9 mouse cellular contexts compared by ENCODE assay signal in genomic region chr7:19170142-19170541, GRCm38 (mm10). TPM values are rescaled to one million over a fixed set of nuclear protein-coding genes. Genes with fewer than 3 reads are reported as not detected.
DNase-seq lines count a peak whose midpoint lies in the region; ATAC-seq and TF ChIP-seq lines count a peak whose summit lies in the region.
"Had no signal": no experiment of that assay in that cellular context is flagged by ENCODE, and none has a peak within 500 bp of the region (broad histone marks: within the 10 kb centered on the region; RNA-seq: fewer than 3 reads in every experiment).

No protein-coding gene starts in this region.

- peaks cover 3% of the 10 kb centered on the region for H3K4me1 ChIP-seq in hindbrain, embryonic 11.5 days (replicated peaks; ENCODE audit: control insufficient read depth, insufficient read depth, low read length)

- no peaks in the 10 kb centered on the region for H3K36me3 ChIP-seq in hindbrain, embryonic 11.5 days (ENCODE audit: control insufficient read depth, insufficient read depth, low read length)

- no peak for TF ChIP-seq CTCF in left cerebral cortex, adult 2 months (IDR thresholded peaks at IDR 0.05)

- intact Hi-C loops in left cerebral cortex, adult 2 months (cut with DNase I), result no loop called here
- intact Hi-C loops in left cerebral cortex, postnatal 4 days (cut with DNase I), result no loop called here

- peak overlapping the region; percentile 54 for H3K27ac ChIP-seq in left cerebral cortex, adult 2 months
- no peak overlapping the region for H3K27ac ChIP-seq in hindbrain, embryonic 11.5 days (ENCODE audit: low read depth, low read length)

- no peak for ATAC-seq in hindbrain, embryonic 11.5 days (ENCODE audit: low FRiP score)
- no peak for ATAC-seq in CD4-positive, CD25-positive, alpha-beta regulatory T cell, adult 4 months

- DNase-seq in left cerebral cortex, adult 2 months (ENCODE audit: extremely low spot score in 1 of 2, low spot score in 2 of 2), result no peak
- DNase-seq in left cerebral cortex, postnatal 4 days, result no peak
- DNase-seq in frontal cortex, postnatal 10 days (ENCODE audit: low spot score in 2 of 2), result peak; percentile 69 to 70
- DNase-seq in hindbrain, embryonic 11.5 days (ENCODE audit: low spot score), result no peak
- DNase-seq in right cerebral cortex, adult 18-20 months, result peak; percentile 74
- DNase-seq in urinary bladder, postnatal 36 days (ENCODE audit: low spot score in 2 of 2), result no peak
- DNase-seq in gastrocnemius, postnatal 4 days (ENCODE audit: low spot score in 2 of 2), result no peak

- H3K27me3 ChIP-seq in hindbrain, embryonic 11.5 days (ENCODE audit: control insufficient read depth, insufficient read depth, low read length), result peaks cover 2% of the 10 kb centered on the region

- H3K9me3 ChIP-seq in hindbrain, embryonic 11.5 days (ENCODE audit: control insufficient read depth, low read length), result no peaks in the 10 kb centered on the region

- H3K9ac ChIP-seq in hindbrain, embryonic 11.5 days (ENCODE audit: low read depth, low read length), result peak overlapping the region; percentile 7; the same call in 1 of the 2 replicates

- no peak overlapping the region for H3K4me2 ChIP-seq in hindbrain, embryonic 11.5 days (replicated peaks; ENCODE audit: low read depth, low read length)

- WGBS in hindbrain, embryonic 11.5 days, result 75% methylated on average over 8 of the region's 8 CpGs

- no peak overlapping the region for H3K4me3 ChIP-seq in left cerebral cortex, adult 2 months
- H3K4me3 ChIP-seq in hindbrain, embryonic 11.5 days (ENCODE audit: low read depth, low read length), result no peak overlapping the region

RNA-seq across cellular contexts. Expression of gene Gipr, which starts 4.2 kb away (rescaled TPM):
- total RNA-seq in left cerebral cortex, adult 2 months (2021), result 1 to 10 TPM; 1.8 to 1.9 TPM
- 10 to 100 TPM; 22.7 to 25.8 TPM for total RNA-seq in left cerebral cortex, postnatal 4 days (2021)
- 0.89 and 1.7 TPM in 2 replicates for polyA plus RNA-seq in hindbrain, embryonic 11.5 days (2014; fragmentation: Nextera tagmentation; extraction: Ambion mirVana)
- polyA plus RNA-seq in CD4-positive, CD25-positive, alpha-beta regulatory T cell, adult 4 months (2017; shearing (Covaris generic)), result not detected
- total RNA-seq in gastrocnemius, postnatal 4 days (2021), result under 1 TPM; 0.13 to 0.15 TPM
- total RNA-seq: liver, adult 2 months had no signal
- polyA plus RNA-seq: liver, adult 2 months had no signal

RNA-seq across cellular contexts. Expression of gene Eml2, which starts 6.1 kb away (rescaled TPM):
- 100 to 1,000 TPM; 131 to 138 TPM for total RNA-seq in left cerebral cortex, adult 2 months (2021)
- total RNA-seq in left cerebral cortex, postnatal 4 days (2021), result 100 to 1,000 TPM; 102 to 106 TPM
- polyA plus RNA-seq in hindbrain, embryonic 11.5 days (2014; fragmentation: Nextera tagmentation; extraction: Ambion mirVana), result 1.4 and 2.0 TPM in 2 replicates
- 10 to 100 TPM in 1 of 2 experiments, 1 to 10 TPM in 1; 10.0 to 30.1 TPM for polyA plus RNA-seq in CD4-positive, CD25-positive, alpha-beta regulatory T cell, adult 4 months (2017; shearing (Covaris generic))
- 10 to 100 TPM; 17.0 to 18.1 TPM for total RNA-seq in gastrocnemius, postnatal 4 days (2021)

RNA-seq across cellular contexts. Expression of gene Snrpd2, which starts 20.6 kb away (rescaled TPM):
- 10 to 100 TPM; 69.8 to 73.3 TPM for total RNA-seq in left cerebral cortex, adult 2 months (2021)
- total RNA-seq in left cerebral cortex, postnatal 4 days (2021), result 100 to 1,000 TPM; 126 to 130 TPM
- polyA plus RNA-seq in hindbrain, embryonic 11.5 days (2014; fragmentation: Nextera tagmentation; extraction: Ambion mirVana), result 143 and 149 TPM in 2 replicates
- polyA plus RNA-seq in CD4-positive, CD25-positive, alpha-beta regulatory T cell, adult 4 months (2017; shearing (Covaris generic)), result 10 to 100 TPM; 63.0 to 77.3 TPM
- total RNA-seq in gastrocnemius, postnatal 4 days (2021), result 100 to 1,000 TPM in 1 of 2 experiments, 10 to 100 TPM in 1; 85.4 to 103 TPM

RNA-seq across cellular contexts. Expression of gene Qpctl, which starts 21.1 kb away (rescaled TPM):
- total RNA-seq in left cerebral cortex, adult 2 months (2021), result 10 to 100 TPM; 14.8 to 16.3 TPM
- 10 to 100 TPM; 17.6 to 19.9 TPM for total RNA-seq in left cerebral cortex, postnatal 4 days (2021)
- 11.7 and 12.0 TPM in 2 replicates for polyA plus RNA-seq in hindbrain, embryonic 11.5 days (2014; fragmentation: Nextera tagmentation; extraction: Ambion mirVana)
- polyA plus RNA-seq in CD4-positive, CD25-positive, alpha-beta regulatory T cell, adult 4 months (2017; shearing (Covaris generic)), result 10 to 100 TPM in 1 of 2 experiments, 1 to 10 TPM in 1; 9.1 to 17.8 TPM
- 1 to 10 TPM; 7.7 to 8.8 TPM for total RNA-seq in gastrocnemius, postnatal 4 days (2021)

RNA-seq across cellular contexts. Expression of gene Gpr4, which starts 42.2 kb away (rescaled TPM):
- total RNA-seq in left cerebral cortex, adult 2 months (2021), result 1 to 10 TPM; 2.4 to 3.8 TPM
- total RNA-seq in left cerebral cortex, postnatal 4 days (2021), result 1 to 10 TPM; 3.5 to 4.3 TPM
- 1.6 and 2.6 TPM in 2 replicates for polyA plus RNA-seq in hindbrain, embryonic 11.5 days (2014; fragmentation: Nextera tagmentation; extraction: Ambion mirVana)
- polyA plus RNA-seq in CD4-positive, CD25-positive, alpha-beta regulatory T cell, adult 4 months (2017; shearing (Covaris generic)), result under 1 TPM in 1 of 2 experiments, not detected in 1; 0.11 TPM
- 1 to 10 TPM; 2.2 to 2.7 TPM for total RNA-seq in gastrocnemius, postnatal 4 days (2021)

Comparison
In these comparisons a context has a peak if more than half of its experiments do, and no peak if none do; other contexts are left out.
1. RNA of gene Gipr, which starts 4.2 kb away (total RNA-seq): 22.7 to 25.8 TPM in left cerebral cortex, postnatal 4 days; 1.8 to 1.9 TPM in left cerebral cortex, adult 2 months and 0.13 to 0.15 TPM in gastrocnemius, postnatal 4 days; every median in the first group is over 4 times any median in the second.
2. DNase-seq: peak in frontal cortex, postnatal 10 days (2 of 2) and right cerebral cortex, adult 18-20 months (single experiment); none in left cerebral cortex, adult 2 months (0 of 2), left cerebral cortex, postnatal 4 days (single experiment), hindbrain, embryonic 11.5 days (single experiment), urinary bladder, postnatal 36 days (0 of 2) and gastrocnemius, postnatal 4 days (0 of 2).
3. RNA of gene Eml2, which starts 6.1 kb away (total RNA-seq): 131 to 138 TPM in left cerebral cortex, adult 2 months and 102 to 106 TPM in left cerebral cortex, postnatal 4 days; 17.0 to 18.1 TPM in gastrocnemius, postnatal 4 days; every median in the first group is over 4 times any median in the second.